Mouse (Mus musculus): Measurements from ENCODE around the gene Kcnma1.

DNA sequence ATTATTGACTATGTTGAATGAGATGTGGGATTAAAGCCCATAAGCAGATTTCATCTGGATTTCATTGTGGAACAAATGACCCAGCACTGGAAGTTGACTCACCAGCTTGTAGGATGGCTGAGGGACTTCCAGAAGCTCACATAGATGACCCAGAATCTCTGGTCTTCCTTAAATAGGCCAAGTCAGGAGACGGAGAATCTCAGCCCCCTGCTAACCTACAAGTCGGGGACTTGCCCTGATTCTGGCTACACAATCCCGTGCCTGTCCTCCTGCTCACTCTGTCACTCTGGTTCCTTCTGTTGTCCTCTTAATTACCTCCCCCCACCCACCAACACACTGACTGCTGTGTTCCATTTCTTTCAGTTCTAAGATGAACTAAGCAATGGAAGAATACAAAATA, 474.7 kb downstream of the Kcnma1 start:
- no peak for TF ChIP-seq ZMIZ1 (IDR thresholded peaks at IDR 0.05; ENCODE audit: low read depth, low read length)
- no peak for TF ChIP-seq CTCF (IDR thresholded peaks at IDR 0.05 in 2 of 3, conservative IDR thresholded peaks at IDR 0.05 in 1 of 3; ENCODE audit: control insufficient read depth in 1 of 3, insufficient read depth in 1 of 3, low read depth in 2 of 3, low read length in 3 of 3, poor library complexity in 1 of 3, severe bottlenecking in 1 of 3)
- TF ChIP-seq USF1 (IDR thresholded peaks at IDR 0.05; ENCODE audit: low read depth, low read length): no peak
- TF ChIP-seq MAZ (IDR thresholded peaks at IDR 0.05; ENCODE audit: low read depth, low read length): no peak
- no peak for TF ChIP-seq CHD2 (IDR thresholded peaks at IDR 0.05; ENCODE audit: low read length)
- no peak for TF ChIP-seq JUND (IDR thresholded peaks at IDR 0.05; ENCODE audit: low read depth, low read length)
- no peak for TF ChIP-seq NELFE (IDR thresholded peaks at IDR 0.05; ENCODE audit: low read depth, low read length)
- no peak for TF ChIP-seq NRF1 (IDR thresholded peaks at IDR 0.05; ENCODE audit: insufficient read depth, low read depth, low read length, poor library complexity, severe bottlenecking)

Measured in MEL (cell line).